Mouse (Mus musculus): ENCODE results near the gene Clybl. TPM values are rescaled to one million over a fixed set of nuclear protein-coding genes. Genes with fewer than 3 reads are reported as not detected.

Clybl gene
- 18.3 and 26.8 TPM in 2 replicates for polyA plus RNA-seq (2012; rRNA removed)

DNA sequence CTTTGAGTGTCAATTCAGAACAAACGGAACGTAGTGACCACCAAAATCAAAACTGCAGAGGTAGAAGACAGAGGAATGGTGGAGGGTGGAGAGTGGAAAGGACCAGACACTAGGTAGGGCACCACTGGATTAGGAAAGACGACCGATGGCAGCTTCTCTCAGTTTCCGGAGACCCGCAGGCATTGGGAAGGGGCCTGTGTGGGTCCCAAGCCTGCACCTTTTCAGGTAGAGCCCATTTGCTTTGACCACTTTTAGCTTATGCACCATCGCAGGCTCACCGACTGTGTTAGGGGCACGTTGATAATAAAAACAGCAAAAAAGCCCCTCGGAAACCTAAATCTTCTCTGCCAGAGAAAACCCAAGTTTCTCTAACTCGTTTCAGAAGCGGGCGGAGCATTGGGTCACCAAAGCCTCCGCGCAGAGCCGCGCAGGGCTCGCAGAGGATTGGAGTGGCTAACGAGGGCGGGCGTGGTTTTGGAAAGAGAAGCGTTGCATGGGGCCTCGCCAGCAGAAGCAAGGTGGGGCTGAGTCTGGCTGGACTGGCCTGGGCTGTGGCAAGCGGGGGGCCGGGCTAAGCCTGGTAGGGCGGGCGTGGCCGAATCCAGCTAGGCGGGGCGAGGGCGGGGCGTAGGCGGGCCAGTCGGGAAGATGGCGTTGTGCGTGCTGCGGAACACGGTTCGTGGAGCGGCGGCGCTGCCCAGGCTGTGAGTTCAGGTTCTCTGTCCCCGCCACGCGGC lies at the start of gene Clybl:
Clybl (plus strand) TSS at position 627 of the 737 bp plus-strand sequence.

DNA sequence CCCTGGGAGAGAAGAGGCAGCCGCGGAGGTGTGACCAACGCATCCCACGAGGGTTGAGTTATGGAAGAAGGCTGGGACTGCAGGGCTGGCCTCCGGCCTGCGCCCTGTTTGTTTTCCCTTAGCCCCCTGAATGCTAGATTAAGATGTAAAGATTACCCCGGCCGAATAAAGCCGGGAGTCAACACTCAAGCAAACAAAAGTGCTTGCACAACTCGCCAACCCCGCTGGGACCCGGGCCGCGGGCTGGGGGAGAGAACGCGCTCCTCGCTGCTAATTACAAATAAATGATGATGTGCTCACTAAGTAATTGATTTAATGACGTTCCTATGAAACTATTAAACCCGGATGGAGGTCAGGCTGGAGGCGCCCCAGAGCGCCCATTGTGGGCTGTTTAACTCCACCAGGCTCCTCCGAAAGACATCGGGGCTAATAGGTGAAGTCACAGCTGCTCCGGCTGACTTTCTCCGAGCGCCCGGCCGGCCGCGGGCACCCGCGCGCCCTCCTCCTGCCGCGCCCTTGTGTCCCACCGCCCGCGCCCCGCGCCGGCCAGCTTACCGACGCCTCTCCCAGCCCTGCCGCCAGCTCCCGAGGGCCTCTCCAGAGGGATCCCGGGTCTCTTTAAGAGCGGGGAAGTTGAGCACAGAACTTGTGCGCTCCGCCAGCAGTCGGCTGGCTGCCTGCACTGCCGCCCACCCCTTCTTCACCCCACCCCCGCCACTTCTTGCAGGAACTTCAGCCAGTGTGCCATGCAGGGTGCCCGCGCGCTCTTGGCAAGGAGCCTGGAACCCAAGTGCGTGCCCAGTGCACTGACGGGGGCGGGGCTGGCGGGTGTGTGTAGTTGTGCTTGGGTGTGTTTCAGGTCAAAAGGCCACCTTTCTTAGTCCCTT lies 269.2 kb downstream of the Clybl start, which contains the start of gene Gm5089:
Gm5089 (minus strand) TSS at position 620 of the 887 bp plus-strand sequence.

Other genes starting within 250 kb of the Clybl start
- gene Gpr183, start 216.5 kb upstream of the Clybl start, polyA plus RNA-seq (2012; rRNA removed), result 0.90 and 1.6 TPM in 2 replicates
- 0.11 and 0.25 TPM in 2 replicates for gene Timm8a2, start 147.0 kb upstream of the Clybl start, polyA plus RNA-seq (2012; rRNA removed)
- 38.4 and 72.0 TPM in 2 replicates for gene Tm9sf2, start 74.7 kb upstream of the Clybl start, polyA plus RNA-seq (2012; rRNA removed)